Mouse (Mus musculus) CH12F3 (cell line): Measurements from ENCODE around the gene Olfr1148.

Experiments
- in situ Hi-C: fragments of 300-500 bp; cut with MboI; formaldehyde crosslinking; loops from 2 replicates; pipeline ENCODE4 v1.14.3; 2020; ENCODE audit warnings: low sequenced_read_pairs

Gene Olfr1148

DNA sequence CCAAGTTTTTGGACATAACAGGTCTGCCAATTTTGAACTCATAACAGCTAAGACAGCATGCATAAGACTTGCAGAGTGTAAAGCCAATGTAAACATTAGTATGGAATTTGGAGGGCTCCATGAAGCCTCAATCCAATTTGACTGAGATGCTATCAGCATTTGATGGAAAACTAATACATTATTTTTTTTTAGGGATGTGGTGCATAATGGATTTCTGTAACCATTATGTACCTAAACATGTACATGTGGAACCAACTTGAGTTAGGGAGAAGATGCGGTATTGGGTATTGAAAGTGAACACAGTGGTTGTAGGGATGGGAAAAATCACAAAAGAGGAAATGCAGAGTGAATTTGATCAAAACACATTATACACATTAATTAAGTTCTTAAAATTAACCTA, at the start of gene Olfr1148:
Gene Olfr1148 (plus strand): TSS at position 301 of the 400 bp plus-strand sequence.
- in situ Hi-C loops: no loop called here

DNA sequence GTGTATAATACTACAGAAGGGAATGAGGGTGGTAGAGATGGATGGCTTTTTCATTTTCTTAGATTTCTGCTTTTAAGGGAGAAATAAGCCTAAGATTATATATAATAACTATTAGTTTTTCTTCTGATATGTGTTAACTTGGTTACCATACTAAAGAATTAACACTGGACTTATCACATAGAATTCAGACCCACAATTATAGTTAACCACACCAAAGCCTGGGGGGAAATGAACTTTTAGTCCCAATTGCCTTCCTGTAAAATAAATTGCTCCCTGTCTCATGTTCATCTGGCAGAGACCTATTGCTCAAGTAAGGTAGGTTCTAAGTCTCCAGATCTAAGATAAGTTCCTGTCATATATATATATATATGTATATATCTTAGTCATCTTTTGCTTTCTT, 30.0 kb upstream of the Olfr1148 start, which contains the start of gene Olfr1143:
Gene Olfr1143 (plus strand): TSS at position 301 of the 400 bp plus-strand sequence.
- in situ Hi-C loops: no loop called here

DNA sequence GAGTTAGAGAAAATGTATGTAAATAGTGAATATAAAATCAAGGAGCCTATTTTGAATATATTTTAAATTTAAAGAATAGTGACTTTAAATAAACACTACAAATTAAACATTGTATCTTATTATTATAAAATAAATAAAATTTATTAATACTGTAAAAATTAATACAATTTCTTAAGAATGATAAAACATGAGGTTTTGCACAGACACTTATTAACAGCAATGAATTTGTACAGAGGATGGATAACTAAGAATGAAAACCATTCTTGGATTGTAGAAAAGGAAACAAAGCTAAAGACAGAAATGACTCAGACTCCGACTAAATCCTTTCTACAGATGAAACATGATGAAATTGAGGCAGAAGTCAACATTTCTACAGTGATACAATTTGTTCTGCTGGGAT, 20.8 kb upstream of the Olfr1148 start, which contains the start of gene Olfr1145:
Gene Olfr1145 (plus strand): TSS at position 301 of the 400 bp plus-strand sequence.
- in situ Hi-C loops: no loop called here

GRCm38 (mm10) chr2:87843693-87844092, 13.4 kb downstream of the Olfr1148 start, which contains the start of gene Olfr1150-ps1:
Gene Olfr1150-ps1, plus strand, starts transcription at chr2:87843993.
- in situ Hi-C loops: no loop called here

- in situ Hi-C loops: no loop called here
These were observed 25.2 kb downstream of the Olfr1148 start, which contains the start of gene Olfr1151 for GRCm38 (mm10) chr2:87855562-87855961. Gene Olfr1151, plus strand, starts transcription at chr2:87855862.

DNA sequence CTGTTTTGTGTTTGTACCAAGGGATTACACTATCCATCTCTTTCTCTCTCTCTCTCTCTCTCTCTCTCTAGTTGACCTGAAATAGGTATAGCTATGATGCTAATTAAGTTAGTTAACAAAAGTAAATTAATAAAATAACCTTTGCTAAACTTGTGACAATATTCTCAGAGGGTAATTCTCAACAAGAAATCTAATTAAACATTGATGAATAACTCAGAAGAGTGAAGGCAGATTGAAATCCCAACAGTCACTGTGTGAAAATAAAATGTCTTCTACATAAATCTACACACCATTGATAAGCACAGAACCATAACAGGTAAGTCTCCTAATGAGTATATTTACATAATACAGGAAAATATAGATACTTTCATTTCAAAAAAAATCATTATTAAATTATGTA, 35.9 kb downstream of the Olfr1148 start, which contains the start of gene Olfr1152:
Gene Olfr1152 (plus strand): TSS at position 301 of the 400 bp plus-strand sequence.
- in situ Hi-C loops: no loop called here
